Mouse (Mus musculus): Measurements from ENCODE around the gene Lig3. TPM values are rescaled to one million over a fixed set of nuclear protein-coding genes. Genes with fewer than 3 reads are reported as not detected.
"Not testable (repeated sequence)": the region's sequence is repeated elsewhere in the genome, so short reads cannot be mapped to it uniquely, and the experiment has no call there.

Lig3 gene
- total RNA-seq, 4 experiments from 2014 or later = 22.5 to 34.6 (median 23.4) TPM

- no peak for DNase-seq
Observed at GRCm38 (mm10) chr11:82831008-82831893, 50.3 kb downstream of the Lig3 start.

GRCm38 (mm10) chr11:82832402-82832801 is 51.5 kb downstream of the Lig3 start:
- not testable (repeated sequence) for DNase-seq

GRCm38 (mm10) chr11:82833929-82834328 is 53.0 kb downstream of the Lig3 start:
- no peak for DNase-seq

- DNase-seq = not testable (repeated sequence)
Observed at GRCm38 (mm10) chr11:82834359-82834758, 53.5 kb downstream of the Lig3 start.

GRCm38 (mm10) chr11:82835616-82836432 is 54.9 kb downstream of the Lig3 start:
- DNase-seq = no peak

GRCm38 (mm10) chr11:82837192-82837591 is 56.3 kb downstream of the Lig3 start:
- DNase-seq = no peak

GRCm38 (mm10) chr11:82837848-82838247 is 56.9 kb downstream of the Lig3 start:
- DNase-seq = no peak

GRCm38 (mm10) chr11:82838511-82838910 is 57.6 kb downstream of the Lig3 start:
- no peak for DNase-seq

- no peak for DNase-seq
Observed at GRCm38 (mm10) chr11:82844771-82845414, 64.0 kb downstream of the Lig3 start.

GRCm38 (mm10) chr11:82845415-82846078 is 64.6 kb downstream of the Lig3 start:
- peak; percentile 85 for DNase-seq

GRCm38 (mm10) chr11:82846079-82846436 is 65.2 kb downstream of the Lig3 start:
- no peak for DNase-seq

- no peak for DNase-seq
Observed at GRCm38 (mm10) chr11:82846938-82847337, 66.0 kb downstream of the Lig3 start.

GRCm38 (mm10) chr11:82847571-82848000 is 66.7 kb downstream of the Lig3 start:
- DNase-seq = no peak

GRCm38 (mm10) chr11:82850259-82850658 is 69.4 kb downstream of the Lig3 start:
- no peak for DNase-seq

- DNase-seq = no peak
Observed at GRCm38 (mm10) chr11:82852115-82852514, 71.2 kb downstream of the Lig3 start.

GRCm38 (mm10) chr11:82852540-82852939 is 71.6 kb downstream of the Lig3 start:
- DNase-seq = no peak

- no peak for DNase-seq
Observed at GRCm38 (mm10) chr11:82852958-82853357, 72.0 kb downstream of the Lig3 start.

Other genes with a start within 250 kb of the Lig3 start
- 1 to 10 TPM in 3 of 4 experiments, under 1 TPM in 1; 0.87 to 2.0 (median 1.3) TPM for gene Cct6b, start 16.8 kb upstream of the Lig3 start, total RNA-seq (2022)
- gene Zfp830, start 16.8 kb upstream of the Lig3 start, total RNA-seq (2022) = 10 to 100 TPM; 15.0 to 21.3 (median 16.7) TPM
- gene Rffl, start 90.1 kb downstream of the Lig3 start, total RNA-seq (2022) = 10 to 100 TPM in 2 of 4 experiments, 1 to 10 TPM in 2; 9.0 to 12.4 (median 10.5) TPM
- 10 to 100 TPM; 13.4 to 20.9 (median 18.1) TPM for gene Rad51d, start 109.5 kb downstream of the Lig3 start, total RNA-seq (2022)
- gene Fndc8, start 111.0 kb downstream of the Lig3 start, total RNA-seq (2022) = under 1 TPM in 3 of 4 experiments, not detected in 1; 0.14 to 0.43 (median 0.35) TPM
- 10 to 100 TPM; 21.8 to 32.6 (median 26.9) TPM for gene Nle1, start 127.3 kb downstream of the Lig3 start, total RNA-seq (2022)
- gene Unc45b, start 129.4 kb downstream of the Lig3 start, total RNA-seq (2022) = 1 to 10 TPM; 6.1 to 9.6 (median 7.4) TPM
- gene Slfn5, start 170.2 kb downstream of the Lig3 start, total RNA-seq (2022) = 10 to 100 TPM; 23.4 to 47.5 (median 37.3) TPM
- 10 to 100 TPM in 2 of 4 experiments, 1 to 10 TPM in 2; 7.4 to 11.7 (median 9.1) TPM for gene Slfn9, start 210.7 kb downstream of the Lig3 start, total RNA-seq (2022)
- 1 to 10 TPM; 1.9 to 5.4 (median 3.5) TPM for gene Slfn8, start 239.7 kb downstream of the Lig3 start, total RNA-seq (2022)